Mouse (Mus musculus) lung, embryonic 16.5 days (tissue): Measurements from ENCODE around the gene Stk36. TPM values are rescaled to one million over a fixed set of nuclear protein-coding genes. Genes with fewer than 3 reads are reported as not detected.
A peak's percentile ranks its signal among the peaks of the same experiment; 100 is the strongest.

ENCODE experiments used
- ATAC-seq: fragments of 200-750 bp; cut with Nextera tagmentation; 2 replicates; pipeline ENCODE4 v1.8.0; 2017; ENCODE audit warnings: low read depth, mild to moderate bottlenecking, moderate library complexity
- H3K27ac ChIP-seq: fragments of 300-500 bp; sonication (generic); 2 replicates; pipeline ENCODE4 v1.5.1; 2014; ENCODE audit warnings: mild to moderate bottlenecking, control low read depth, low read length
- H3K27me3 ChIP-seq: fragments of 300-500 bp; sonication (generic); 2 replicates; pipeline ENCODE4 v1.6.1; 2014; ENCODE audit warnings: low read depth, low read length, mixed read lengths; ENCODE audit not compliant: control insufficient read depth, insufficient read depth
- H3K36me3 ChIP-seq: fragments of 300-500 bp; sonication (generic); 2 replicates; pipeline ENCODE4 v1.6.1; 2014; ENCODE audit warnings: low read length; ENCODE audit not compliant: control insufficient read depth, insufficient read depth
- H3K4me1 ChIP-seq: fragments of 300-500 bp; sonication (generic); replicated peaks from 2 replicates; pipeline ENCODE4 v1.6.1; 2014; ENCODE audit warnings: low read length, mixed read lengths; ENCODE audit not compliant: control insufficient read depth, insufficient read depth
- H3K4me2 ChIP-seq: fragments of 300-500 bp; sonication (generic); 2 replicates; pipeline ENCODE4 v1.6.1; 2014; ENCODE audit warnings: low read depth, low read length, control low read depth
- H3K4me3 ChIP-seq: fragments of 300-500 bp; sonication (generic); 2 replicates; pipeline ENCODE4 v1.5.1; 2014; ENCODE audit warnings: mild to moderate bottlenecking, low read length, control low read depth
- H3K9ac ChIP-seq: fragments of 300-500 bp; sonication (generic); 2 replicates; pipeline ENCODE4 v1.6.1; 2014; ENCODE audit warnings: low read length, control low read depth
- H3K9me3 ChIP-seq: fragments of 300-500 bp; sonication (generic); 2 replicates; pipeline ENCODE4 v1.6.1; 2016; ENCODE audit warnings: low read length; ENCODE audit not compliant: control insufficient read depth
- WGBS: fragments of 180-500 bp; shearing (Covaris S2); extraction: QIAGEN DNeasy Blood & Tissue Kit; methylation state at CpG from one replicate; pipeline ENCODE4 v1.1.7; 2014; 5-methylcytosine and 5-hydroxymethylcytosine counted together
- microRNA-seq: library from miRNA; unstranded; fragments of <30 nt; microRNA quantifications from one replicate; pipeline ENCODE4, GENCODE M21; 2016
- polyA plus RNA-seq: library from polyadenylated mRNA; unstranded; fragments of >200 nt; fragmentation: Nextera tagmentation; extraction: Ambion mirVana; gene quantifications from 2 replicates; pipeline ENCODE4 v1.2.1, GENCODE M21; 2015

The Stk36 gene
- polyA plus RNA-seq, 1 experiment from 2014 or later: 9.6 TPM

DNA sequence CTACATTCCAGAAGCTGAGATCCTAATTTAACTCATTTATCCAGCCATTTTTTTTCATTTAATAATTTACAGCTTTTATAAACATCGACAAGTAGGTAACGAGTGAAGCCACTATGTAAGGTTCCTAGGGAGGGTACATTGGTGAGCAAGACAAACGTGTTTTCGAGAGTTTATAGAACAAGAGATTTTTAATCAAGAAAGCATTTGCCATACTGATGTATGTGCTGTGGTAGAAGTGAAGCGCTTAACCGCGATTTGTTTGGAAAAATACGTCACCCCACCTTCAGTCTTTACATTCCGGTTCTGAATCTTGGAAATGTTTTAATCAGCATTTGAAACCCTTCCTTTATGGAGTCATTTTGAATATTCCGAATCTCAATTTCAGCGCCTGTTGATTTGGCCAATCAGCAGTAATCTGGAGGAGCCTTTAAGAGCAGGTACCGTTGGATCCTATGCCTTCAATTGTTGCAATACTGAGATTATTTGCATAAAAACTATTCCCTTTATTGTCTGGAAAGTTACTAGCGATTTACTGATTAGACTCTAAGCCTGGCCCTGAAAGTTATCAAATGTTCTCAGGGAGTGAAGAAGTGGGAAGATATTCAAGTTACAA lies 61.1 kb downstream of the Stk36 start:
- 2% methylated on average over 13 of the region's 13 CpGs for WGBS
- no peaks in the 10 kb centered on the region for H3K36me3 ChIP-seq
- H3K4me3 ChIP-seq: peak overlapping the region; percentile 92
- H3K9me3 ChIP-seq: no peaks in the 10 kb centered on the region
- peak overlapping the region; percentile 86 for H3K9ac ChIP-seq
- ATAC-seq: no peak
- H3K27ac ChIP-seq: peak overlapping the region; percentile 88
- H3K27me3 ChIP-seq: no peaks in the 10 kb centered on the region
- H3K4me2 ChIP-seq: peak overlapping the region; percentile 80
- peaks cover 16% of the 10 kb centered on the region for H3K4me1 ChIP-seq

DNA sequence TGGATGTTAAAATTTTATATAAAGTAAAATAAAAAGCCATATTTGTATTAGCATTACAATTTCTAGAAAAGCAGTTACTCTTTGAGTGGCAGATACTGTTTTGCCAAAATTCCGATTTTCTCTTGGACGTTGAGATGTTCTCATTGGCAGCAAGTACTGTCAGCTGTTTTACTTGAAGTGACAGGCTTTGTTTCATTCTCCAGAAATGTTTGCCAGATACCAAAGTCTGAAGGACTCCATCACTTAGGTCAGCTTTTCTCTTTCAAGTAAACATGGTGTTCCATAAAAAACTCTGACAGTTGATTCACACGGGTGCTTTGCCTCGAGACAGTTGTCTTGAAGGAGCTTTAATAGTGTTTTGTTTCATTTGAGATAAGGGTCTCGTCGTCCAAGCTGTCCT lies 63.9 kb downstream of the Stk36 start:
- WGBS: 27% methylated on average over 6 of the region's 6 CpGs
- Histone ChIP-seq H3K4me1 (peaks cover 16% of the 10 kb centered on the region), H3K27me3 (no peaks in the 10 kb centered on the region), H3K4me2 (no peak overlapping the region), H3K27ac (no peak overlapping the region), H3K4me3 (no peak overlapping the region), H3K36me3 (no peaks in the 10 kb centered on the region), H3K9me3 (no peaks in the 10 kb centered on the region), H3K9ac (no peak overlapping the region)
- ATAC-seq: no peak

GRCm38 (mm10) chr1:74668371-74668770 lies 67.1 kb downstream of the Stk36 start:
- H3K4me3 ChIP-seq: no peak overlapping the region
- peaks cover 7% of the 10 kb centered on the region; the same call in 1 of the 2 replicates for H3K4me1 ChIP-seq
- 80% methylated on average over 3 of the region's 3 CpGs for WGBS
- no peak overlapping the region for H3K9ac ChIP-seq
- H3K9me3 ChIP-seq: no peaks in the 10 kb centered on the region
- no peaks in the 10 kb centered on the region for H3K27me3 ChIP-seq
- no peak for ATAC-seq
- no peak overlapping the region for H3K4me2 ChIP-seq
- no peaks in the 10 kb centered on the region for H3K36me3 ChIP-seq
- no peak overlapping the region for H3K27ac ChIP-seq

- Histone ChIP-seq H3K4me3 (no peak overlapping the region), H3K27ac (no peak overlapping the region), H3K4me1 (no peaks in the 10 kb centered on the region), H3K36me3 (0 out of 2 replicates have a peak, but pooled peaks cover 2% of the 10 kb centered on the region), H3K9me3 (no peaks in the 10 kb centered on the region), H3K4me2 (no peak overlapping the region), H3K9ac (no peak overlapping the region), H3K27me3 (no peaks in the 10 kb centered on the region)
- 64% methylated on average over 7 of the region's 7 CpGs for WGBS
- ATAC-seq: no peak
These were observed 71.5 kb downstream of the Stk36 start for GRCm38 (mm10) chr1:74672731-74673130.

GRCm38 (mm10) chr1:74676863-74677262 lies 75.6 kb downstream of the Stk36 start:
- Histone ChIP-seq H3K9me3 (no peaks in the 10 kb centered on the region), H3K36me3 (peaks cover 29% of the 10 kb centered on the region)
- no peak for ATAC-seq

DNA sequence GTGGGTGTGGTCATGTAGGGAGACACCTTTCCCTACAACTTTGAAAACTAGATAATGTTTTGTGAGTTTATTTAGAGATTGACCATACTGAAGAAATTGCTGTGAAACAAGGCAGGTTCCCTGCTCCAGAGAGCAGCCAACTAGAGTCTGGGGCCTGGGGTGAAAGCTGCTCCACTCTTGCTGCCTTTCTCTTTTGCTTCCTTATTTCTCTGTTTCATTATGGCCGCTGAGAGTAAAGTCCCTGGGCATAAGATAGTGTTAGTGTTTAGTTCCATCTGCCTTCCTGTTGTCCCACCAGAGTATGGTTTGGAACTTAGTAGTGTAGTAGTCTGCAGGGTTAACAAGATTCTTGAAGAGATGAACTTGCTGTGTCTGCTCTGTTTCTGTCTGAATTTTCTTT lies 76.6 kb downstream of the Stk36 start:
- Histone ChIP-seq H3K4me1 (no peaks in the 10 kb centered on the region), H3K27me3 (no peaks in the 10 kb centered on the region), H3K9ac (no peak overlapping the region), H3K27ac (no peak overlapping the region), H3K4me2 (no peak overlapping the region), H3K4me3 (no peak overlapping the region), H3K9me3 (no peaks in the 10 kb centered on the region), H3K36me3 (peaks cover 33% of the 10 kb centered on the region)
- WGBS: 82% methylated on average over 1 of the region's 1 CpGs
- ATAC-seq: no peak

More at GRCm38 (mm10) chr1:74676863-74677262, 75.6 kb downstream of the Stk36 start:
- H3K27ac ChIP-seq: no peak overlapping the region
- no peak overlapping the region for H3K9ac ChIP-seq
- no peaks in the 10 kb centered on the region for H3K27me3 ChIP-seq
- WGBS: 78% methylated on average over 3 of the region's 3 CpGs
- no peaks in the 10 kb centered on the region for H3K4me1 ChIP-seq
- no peak overlapping the region for H3K4me2 ChIP-seq
- H3K4me3 ChIP-seq: no peak overlapping the region

Small RNA genes within 50 kb of the gene (microRNA-seq; reads per million reads assigned to microRNA genes)
- gene Gm25035: not detected

Other genes starting within 250 kb of the Stk36 start
- gene Catip, start 239.3 kb upstream of the Stk36 start, polyA plus RNA-seq: 1.9 and 3.0 TPM in 2 replicates
- gene Slc11a1, start 226.2 kb upstream of the Stk36 start, polyA plus RNA-seq: 3.5 and 5.8 TPM in 2 replicates
- gene Ctdsp1, start 209.9 kb upstream of the Stk36 start, polyA plus RNA-seq: 90.8 and 93.9 TPM in 2 replicates
- gene Vil1, start 192.1 kb upstream of the Stk36 start, polyA plus RNA-seq: 0.43 and 0.87 TPM in 2 replicates
- 54.0 and 60.2 TPM in 2 replicates for gene Cnot9, start 95.4 kb upstream of the Stk36 start, polyA plus RNA-seq
- gene Plcd4, start 58.6 kb upstream of the Stk36 start, polyA plus RNA-seq: 0.40 and 0.78 TPM in 2 replicates
- gene Usp37, start 57.2 kb upstream of the Stk36 start, polyA plus RNA-seq: 29.9 and 31.0 TPM in 2 replicates
- gene Zfp142, start 13.2 kb upstream of the Stk36 start, polyA plus RNA-seq: 5.9 and 6.7 TPM in 2 replicates
- gene Bcs1l, start 13.2 kb upstream of the Stk36 start, polyA plus RNA-seq: 18.2 and 18.5 TPM in 2 replicates
- 31.2 and 36.8 TPM in 2 replicates for gene Rnf25, start within 50 bp of the Stk36 start, polyA plus RNA-seq
- gene Ttll4, start 60.3 kb downstream of the Stk36 start, polyA plus RNA-seq: 15.8 and 16.5 TPM in 2 replicates
- 2.6 and 4.4 TPM in 2 replicates for gene Cyp27a1, start 112.1 kb downstream of the Stk36 start, polyA plus RNA-seq
- 0.67 and 1.7 TPM in 2 replicates for gene Prkag3, start 147.8 kb downstream of the Stk36 start, polyA plus RNA-seq
- 0.29 and 0.68 TPM in 2 replicates for gene Wnt6, start 170.4 kb downstream of the Stk36 start, polyA plus RNA-seq
- 0.10 and 0.11 TPM in 2 replicates for gene Wnt10a, start 190.1 kb downstream of the Stk36 start, polyA plus RNA-seq